Mouse (Mus musculus) cerebellum, adult 18-20 months (tissue): ENCODE results near the gene Gm3417.
A peak's percentile ranks its signal among the peaks of the same experiment; 100 is the strongest.
"Not testable (repeated sequence)": the region's sequence is repeated elsewhere in the genome, so short reads cannot be mapped to it uniquely, and the experiment has no call there.

Experiments used
- DNase-seq, 2 experiments: peaks; one replicate each; pipeline ENCODE4 v3.0.0; 2021

Gene Gm3417

DNA sequence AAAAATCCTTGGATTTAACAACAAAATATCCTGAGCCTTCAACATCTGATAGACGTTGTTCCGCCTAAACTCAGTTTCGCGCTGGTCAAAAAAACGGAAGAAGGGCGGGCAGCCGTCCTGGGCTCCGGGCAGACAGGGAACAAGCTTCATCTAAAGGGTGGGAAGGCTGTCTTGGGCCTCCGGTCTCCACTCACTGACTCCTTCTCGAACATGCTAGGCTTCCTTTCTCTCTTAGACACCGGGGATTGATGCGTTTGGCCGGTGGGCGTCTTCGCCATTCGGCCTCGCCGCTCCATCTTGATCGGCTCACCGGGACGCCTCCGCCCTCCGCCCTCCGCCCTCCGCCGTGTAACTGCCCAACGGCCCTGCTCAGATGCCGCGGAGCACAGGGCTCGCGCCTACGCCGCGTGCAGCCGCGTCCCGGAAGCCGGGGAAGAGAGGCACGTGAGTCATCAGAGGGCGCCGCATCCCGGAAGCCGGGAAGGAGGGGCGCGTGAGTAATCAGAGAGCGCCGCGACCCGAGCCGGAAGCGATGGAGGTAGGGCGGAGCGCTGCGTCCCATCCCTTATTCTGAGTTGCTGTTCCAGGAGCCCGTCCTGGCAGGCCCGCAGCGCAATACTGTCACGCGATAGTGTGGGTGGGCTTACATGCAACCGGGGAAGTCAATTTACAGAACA is at the start of gene Gm3417, which contains the start of gene 9030025P20Rik:
Gm3417 (minus strand) TSS at position 429 of the 677 bp plus-strand sequence.
9030025P20Rik (plus strand) TSS at position 107 of the 677 bp plus-strand sequence.
- not testable (repeated sequence) for DNase-seq

DNA sequence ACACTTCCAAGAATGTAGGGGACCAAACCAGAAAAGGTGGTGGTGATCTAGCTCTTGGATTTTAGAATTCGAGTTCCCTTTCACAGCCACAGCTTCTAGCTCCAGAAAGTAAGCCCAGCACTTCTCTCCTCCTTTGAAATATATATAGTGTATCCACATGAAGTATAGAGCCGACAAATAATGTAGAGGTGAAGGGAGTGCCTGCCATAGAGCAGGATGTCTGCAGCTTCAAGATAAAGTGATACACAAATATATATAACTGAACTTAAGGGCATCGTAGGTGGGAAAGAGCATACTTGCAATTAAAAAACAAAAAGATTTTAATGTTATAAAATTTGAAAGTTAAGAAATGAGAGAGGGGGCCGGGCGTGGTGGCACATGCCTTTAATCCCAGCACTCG is 46.9 kb upstream of the Gm3417 start:
- DNase-seq = not testable (repeated sequence)

DNA sequence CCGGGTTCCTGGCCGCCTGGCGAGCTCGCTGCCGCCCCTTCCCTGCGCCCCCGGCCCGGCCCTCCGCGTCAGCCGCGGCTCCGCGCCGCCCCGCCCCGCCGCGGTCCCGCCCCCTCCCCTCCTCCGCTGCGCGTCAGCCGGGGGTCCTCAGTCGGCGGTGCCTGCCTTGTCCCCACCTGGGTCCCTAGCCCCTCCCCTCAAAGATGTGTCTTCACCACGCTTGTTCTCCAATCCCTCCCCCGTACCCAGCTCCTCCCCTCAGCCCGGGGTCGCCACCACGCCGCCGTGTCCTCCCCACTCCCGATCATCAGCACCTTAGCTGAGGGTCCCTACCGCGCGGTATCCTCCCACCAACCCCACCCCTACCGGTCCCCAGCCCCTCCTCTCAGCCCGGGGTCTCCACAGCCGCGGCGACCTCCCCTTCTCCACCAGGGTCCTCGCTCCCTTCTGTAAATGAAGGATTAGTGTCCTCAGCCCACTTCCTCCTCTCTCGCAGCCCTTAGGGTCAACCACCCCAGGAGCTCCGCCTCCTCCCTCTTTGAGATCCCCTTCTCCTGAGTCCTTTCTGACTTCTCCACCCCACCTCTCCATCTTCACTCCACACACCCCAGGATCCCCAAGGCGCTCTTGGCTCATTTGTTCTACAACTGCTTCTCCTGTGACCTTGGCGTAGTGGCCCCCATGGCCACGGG is 46.1 kb upstream of the Gm3417 start:
- DNase-seq = not testable (repeated sequence)

DNA sequence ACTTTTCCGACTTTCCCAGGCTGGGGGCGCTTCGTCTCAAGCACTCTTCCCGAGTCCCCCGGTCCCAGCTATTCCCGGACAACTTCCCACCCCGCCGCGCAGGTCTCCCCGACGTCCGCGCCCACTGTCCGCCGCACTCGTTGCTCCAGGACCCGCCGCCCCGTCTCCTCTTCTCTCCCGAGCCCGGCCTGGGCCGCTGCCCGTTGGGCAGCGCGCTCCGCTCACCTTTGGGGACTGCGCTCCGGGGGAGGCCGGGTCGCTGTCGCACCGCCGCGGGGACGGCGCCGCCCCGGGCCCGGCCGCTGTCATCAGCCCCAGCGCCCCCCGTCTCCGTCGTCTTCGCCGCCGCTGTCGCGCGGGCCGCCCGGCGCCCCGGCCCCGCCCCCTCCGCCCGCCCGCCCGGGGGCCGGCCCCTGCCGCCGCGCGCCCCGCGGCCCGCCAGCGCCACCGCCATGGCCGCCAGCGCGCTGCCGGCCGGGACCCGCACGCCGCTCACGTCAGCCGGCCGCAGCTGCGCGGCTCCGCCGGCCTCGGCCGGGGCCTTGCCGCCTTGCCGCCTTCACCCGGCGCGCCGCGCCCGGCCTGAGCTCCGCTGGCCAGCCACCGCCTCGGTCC is 45.4 kb upstream of the Gm3417 start:
- DNase-seq = not testable (repeated sequence)

DNA sequence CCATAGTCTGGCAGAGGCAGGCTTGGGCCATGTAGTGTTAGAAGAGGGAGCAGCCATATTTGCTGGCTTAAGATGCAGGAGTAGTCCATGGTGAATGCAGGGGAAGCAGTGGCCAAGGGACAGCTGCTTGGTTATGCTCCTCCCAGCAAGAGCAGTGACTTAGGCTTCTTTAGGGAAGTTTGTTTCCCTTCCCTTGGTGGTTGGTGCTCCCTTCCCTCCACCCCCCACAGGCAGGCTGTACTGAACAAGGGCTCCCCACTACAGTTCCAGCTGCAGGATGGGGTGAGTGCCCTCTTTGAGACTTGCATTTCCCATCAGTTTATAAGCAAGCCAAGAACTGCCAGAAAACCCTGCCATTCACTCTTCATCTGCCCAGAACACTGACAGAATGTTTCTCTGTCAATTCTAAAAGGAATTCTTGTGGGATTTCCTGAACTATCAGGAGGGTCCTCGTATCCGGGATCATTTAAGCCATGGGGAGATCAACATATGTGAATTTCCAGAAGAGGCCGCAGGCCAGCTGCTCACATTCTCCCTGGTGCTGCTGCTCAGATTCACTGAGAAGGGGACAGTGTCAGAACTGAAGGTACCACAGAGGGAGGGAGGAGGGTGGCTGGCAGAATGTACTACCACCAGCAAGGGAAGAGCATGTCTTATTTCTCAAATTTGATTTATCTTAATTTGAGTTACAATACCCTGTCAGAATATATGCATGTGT is 43.1 kb upstream of the Gm3417 start:
- peak; percentile 3 for DNase-seq

DNA sequence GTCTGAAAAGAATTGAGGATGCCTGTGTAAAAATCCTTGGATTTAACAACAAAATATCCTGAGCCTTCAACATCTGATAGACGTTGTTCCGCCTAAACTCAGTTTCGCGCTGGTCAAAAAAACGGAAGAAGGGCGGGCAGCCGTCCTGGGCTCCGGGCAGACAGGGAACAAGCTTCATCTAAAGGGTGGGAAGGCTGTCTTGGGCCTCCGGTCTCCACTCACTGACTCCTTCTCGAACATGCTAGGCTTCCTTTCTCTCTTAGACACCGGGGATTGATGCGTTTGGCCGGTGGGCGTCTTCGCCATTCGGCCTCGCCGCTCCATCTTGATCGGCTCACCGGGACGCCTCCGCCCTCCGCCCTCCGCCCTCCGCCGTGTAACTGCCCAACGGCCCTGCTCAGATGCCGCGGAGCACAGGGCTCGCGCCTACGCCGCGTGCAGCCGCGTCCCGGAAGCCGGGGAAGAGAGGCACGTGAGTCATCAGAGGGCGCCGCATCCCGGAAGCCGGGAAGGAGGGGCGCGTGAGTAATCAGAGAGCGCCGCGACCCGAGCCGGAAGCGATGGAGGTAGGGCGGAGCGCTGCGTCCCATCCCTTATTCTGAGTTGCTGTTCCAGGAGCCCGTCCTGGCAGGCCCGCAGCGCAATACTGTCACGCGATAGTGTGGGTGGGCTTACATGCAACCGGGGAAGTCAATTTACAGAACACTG is 31.3 kb upstream of the Gm3417 start, which contains the start of gene Gm3435:
Gm3435 (plus strand) TSS at position 471 of the 708 bp plus-strand sequence.
- not testable (repeated sequence) for DNase-seq

DNA sequence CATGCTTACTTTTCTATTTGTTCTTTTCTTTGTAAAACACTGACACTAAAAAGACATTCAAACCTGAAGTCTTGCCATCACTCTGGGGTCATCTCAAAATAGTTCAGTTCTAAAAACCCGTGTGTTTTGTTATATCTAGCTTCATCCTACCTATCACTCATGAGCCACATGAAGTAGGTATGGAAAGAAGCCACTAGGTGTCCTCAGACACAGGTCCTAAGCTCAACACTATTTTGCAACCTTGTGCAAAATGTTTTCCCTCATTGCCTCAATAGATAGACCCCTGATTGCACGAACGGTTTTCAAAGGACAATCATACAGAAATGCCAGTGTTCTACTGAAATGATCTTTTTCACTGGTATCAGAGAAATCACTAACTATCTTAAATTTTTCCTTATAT is 30.5 kb upstream of the Gm3417 start:
- not testable (repeated sequence) for DNase-seq

DNA sequence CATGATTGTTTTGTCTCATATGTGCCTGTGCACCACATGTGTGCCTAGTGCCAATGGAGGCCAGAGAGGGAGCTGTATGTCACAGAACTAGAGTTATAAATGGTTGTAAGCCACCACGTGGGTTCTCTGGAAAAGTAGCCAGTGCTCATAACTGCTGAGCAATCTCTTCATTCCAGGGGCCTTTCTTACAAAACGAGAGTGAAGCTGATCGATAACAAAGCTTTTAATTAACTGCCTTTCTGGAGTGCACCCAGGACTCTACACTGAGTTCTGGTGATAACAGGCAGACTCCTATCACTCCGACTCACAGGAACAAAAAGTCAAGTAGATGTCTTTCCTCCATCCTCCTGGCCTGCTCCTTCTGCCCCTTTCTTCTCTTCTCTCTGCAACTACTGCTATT is 21.5 kb upstream of the Gm3417 start:
- DNase-seq = not testable (repeated sequence)

DNA sequence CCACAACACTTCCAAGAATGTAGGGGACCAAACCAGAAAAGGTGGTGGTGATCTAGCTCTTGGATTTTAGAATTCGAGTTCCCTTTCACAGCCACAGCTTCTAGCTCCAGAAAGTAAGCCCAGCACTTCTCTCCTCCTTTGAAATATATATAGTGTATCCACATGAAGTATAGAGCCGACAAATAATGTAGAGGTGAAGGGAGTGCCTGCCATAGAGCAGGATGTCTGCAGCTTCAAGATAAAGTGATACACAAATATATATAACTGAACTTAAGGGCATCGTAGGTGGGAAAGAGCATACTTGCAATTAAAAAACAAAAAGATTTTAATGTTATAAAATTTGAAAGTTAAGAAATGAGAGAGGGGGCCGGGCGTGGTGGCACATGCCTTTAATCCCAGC is 15.6 kb upstream of the Gm3417 start:
- DNase-seq = not testable (repeated sequence)

DNA sequence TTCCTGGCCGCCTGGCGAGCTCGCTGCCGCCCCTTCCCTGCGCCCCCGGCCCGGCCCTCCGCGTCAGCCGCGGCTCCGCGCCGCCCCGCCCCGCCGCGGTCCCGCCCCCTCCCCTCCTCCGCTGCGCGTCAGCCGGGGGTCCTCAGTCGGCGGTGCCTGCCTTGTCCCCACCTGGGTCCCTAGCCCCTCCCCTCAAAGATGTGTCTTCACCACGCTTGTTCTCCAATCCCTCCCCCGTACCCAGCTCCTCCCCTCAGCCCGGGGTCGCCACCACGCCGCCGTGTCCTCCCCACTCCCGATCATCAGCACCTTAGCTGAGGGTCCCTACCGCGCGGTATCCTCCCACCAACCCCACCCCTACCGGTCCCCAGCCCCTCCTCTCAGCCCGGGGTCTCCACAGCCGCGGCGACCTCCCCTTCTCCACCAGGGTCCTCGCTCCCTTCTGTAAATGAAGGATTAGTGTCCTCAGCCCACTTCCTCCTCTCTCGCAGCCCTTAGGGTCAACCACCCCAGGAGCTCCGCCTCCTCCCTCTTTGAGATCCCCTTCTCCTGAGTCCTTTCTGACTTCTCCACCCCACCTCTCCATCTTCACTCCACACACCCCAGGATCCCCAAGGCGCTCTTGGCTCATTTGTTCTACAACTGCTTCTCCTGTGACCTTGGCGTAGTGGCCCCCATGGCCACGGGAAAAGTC is 14.7 kb upstream of the Gm3417 start:
- DNase-seq = not testable (repeated sequence)

DNA sequence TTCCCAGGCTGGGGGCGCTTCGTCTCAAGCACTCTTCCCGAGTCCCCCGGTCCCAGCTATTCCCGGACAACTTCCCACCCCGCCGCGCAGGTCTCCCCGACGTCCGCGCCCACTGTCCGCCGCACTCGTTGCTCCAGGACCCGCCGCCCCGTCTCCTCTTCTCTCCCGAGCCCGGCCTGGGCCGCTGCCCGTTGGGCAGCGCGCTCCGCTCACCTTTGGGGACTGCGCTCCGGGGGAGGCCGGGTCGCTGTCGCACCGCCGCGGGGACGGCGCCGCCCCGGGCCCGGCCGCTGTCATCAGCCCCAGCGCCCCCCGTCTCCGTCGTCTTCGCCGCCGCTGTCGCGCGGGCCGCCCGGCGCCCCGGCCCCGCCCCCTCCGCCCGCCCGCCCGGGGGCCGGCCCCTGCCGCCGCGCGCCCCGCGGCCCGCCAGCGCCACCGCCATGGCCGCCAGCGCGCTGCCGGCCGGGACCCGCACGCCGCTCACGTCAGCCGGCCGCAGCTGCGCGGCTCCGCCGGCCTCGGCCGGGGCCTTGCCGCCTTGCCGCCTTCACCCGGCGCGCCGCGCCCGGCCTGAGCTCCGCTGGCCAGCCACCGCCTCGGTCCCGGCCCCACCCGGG is 14.0 kb upstream of the Gm3417 start:
- DNase-seq = not testable (repeated sequence)

DNA sequence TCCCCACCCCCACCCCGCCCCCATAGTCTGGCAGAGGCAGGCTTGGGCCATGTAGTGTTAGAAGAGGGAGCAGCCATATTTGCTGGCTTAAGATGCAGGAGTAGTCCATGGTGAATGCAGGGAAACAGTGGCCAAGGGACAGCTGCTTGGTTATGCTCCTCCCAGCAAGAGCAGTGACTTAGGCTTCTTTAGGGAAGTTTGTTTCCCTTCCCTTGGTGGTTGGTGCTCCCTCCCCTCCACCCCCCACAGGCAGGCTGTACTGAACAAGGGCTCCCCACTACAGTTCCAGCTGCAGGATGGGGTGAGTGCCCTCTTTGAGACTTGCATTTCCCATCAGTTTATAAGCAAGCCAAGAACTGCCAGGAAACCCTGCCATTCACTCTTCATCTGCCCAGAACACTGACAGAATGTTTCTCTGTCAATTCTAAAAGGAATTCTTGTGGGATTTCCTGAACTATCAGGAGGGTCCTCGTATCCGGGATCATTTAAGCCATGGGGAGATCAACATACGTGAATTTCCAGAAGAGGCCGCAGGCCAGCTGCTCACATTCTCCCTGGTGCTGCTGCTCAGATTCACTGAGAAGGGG is 11.6 kb upstream of the Gm3417 start:
- DNase-seq = peak in 1 of 2 experiments; percentile 0

DNA sequence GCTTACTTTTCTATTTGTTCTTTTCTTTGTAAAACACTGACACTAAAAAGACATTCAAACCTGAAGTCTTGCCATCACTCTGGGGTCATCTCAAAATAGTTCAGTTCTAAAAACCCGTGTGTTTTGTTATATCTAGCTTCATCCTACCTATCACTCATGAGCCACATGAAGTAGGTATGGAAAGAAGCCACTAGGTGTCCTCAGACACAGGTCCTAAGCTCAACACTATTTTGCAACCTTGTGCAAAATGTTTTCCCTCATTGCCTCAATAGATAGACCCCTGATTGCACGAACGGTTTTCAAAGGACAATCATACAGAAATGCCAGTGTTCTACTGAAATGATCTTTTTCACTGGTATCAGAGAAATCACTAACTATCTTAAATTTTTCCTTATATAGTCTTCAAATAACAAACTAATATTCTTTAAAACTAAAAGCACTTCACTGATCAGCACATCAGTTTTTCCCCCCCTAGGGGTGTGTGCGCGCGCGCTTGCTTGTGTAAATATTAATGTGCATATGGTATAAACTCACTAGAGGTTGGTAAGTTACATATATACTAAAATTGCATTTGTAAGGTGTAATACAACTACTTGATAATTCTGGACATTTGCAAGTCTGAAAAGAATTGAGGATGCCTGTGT is 750 bp downstream of the Gm3417 start:
- DNase-seq = not testable (repeated sequence)

DNA sequence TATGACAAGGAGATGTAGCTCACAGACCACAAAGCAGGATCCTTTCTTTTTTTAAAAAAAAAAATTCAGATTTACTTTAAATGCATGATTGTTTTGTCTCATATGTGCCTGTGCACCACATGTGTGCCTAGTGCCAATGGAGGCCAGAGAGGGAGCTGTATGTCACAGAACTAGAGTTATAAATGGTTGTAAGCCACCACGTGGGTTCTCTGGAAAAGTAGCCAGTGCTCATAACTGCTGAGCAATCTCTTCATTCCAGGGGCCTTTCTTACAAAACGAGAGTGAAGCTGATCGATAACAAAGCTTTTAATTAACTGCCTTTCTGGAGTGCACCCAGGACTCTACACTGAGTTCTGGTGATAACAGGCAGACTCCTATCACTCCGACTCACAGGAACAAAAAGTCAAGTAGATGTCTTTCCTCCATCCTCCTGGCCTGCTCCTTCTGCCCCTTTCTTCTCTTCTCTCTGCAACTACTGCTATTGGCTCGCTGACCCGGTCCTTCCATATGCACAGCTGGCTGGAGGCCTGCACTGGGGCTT is 10.1 kb downstream of the Gm3417 start:
- DNase-seq = not testable (repeated sequence)

DNA sequence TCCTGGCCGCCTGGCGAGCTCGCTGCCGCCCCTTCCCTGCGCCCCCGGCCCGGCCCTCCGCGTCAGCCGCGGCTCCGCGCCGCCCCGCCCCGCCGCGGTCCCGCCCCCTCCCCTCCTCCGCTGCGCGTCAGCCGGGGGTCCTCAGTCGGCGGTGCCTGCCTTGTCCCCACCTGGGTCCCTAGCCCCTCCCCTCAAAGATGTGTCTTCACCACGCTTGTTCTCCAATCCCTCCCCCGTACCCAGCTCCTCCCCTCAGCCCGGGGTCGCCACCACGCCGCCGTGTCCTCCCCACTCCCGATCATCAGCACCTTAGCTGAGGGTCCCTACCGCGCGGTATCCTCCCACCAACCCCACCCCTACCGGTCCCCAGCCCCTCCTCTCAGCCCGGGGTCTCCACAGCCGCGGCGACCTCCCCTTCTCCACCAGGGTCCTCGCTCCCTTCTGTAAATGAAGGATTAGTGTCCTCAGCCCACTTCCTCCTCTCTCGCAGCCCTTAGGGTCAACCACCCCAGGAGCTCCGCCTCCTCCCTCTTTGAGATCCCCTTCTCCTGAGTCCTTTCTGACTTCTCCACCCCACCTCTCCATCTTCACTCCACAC is 16.9 kb downstream of the Gm3417 start:
- DNase-seq = not testable (repeated sequence)

DNA sequence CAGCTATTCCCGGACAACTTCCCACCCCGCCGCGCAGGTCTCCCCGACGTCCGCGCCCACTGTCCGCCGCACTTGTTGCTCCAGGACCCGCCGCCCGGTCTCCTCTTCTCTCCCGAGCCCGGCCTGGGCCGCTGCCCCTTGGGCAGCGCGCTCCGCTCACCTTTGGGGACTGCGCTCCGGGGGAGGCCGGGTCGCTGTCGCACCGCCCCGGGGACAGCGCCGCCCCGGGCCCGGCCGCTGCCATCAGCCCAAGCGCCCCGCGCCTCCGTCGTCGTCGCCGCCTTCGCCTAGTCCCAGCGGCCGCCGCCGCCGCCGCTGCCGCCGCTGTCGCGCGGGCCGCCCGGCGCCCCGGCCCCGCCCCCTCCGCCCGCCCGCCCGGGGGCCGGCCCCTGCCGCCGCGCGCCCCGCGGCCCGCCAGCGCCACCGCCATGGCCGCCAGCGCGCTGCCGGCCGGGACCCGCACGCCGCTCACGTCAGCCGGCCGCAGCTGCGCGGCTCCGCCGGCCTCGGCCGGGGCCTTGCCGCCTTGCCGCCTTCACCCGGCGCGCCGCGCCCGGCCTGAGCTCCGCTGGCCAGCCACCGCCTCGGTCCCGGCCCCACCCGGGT is 17.5 kb downstream of the Gm3417 start, which contains the start of gene Phf10:
Phf10 (minus strand) TSS at position 323 of the 606 bp plus-strand sequence.
- DNase-seq = peak; percentile 27 to 60

DNA sequence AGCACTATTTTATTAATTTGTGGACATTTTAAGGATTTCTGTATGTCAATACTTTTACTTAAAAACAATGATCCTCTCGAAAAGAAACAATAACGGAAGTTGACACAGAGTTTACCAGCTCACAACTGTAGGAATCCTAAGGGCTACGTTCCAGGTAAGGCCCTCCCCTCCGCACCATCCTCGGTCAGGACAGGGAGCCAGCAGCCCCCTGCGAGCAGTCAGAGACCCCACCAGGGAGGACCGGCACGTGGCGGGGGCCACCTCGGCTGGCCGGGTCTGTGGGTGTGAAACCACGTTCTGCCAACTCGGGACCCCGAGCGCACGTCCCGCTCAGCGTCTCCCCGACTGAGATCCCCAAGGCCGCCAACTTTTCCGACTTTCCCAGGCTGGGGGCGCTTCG is 18.1 kb downstream of the Gm3417 start:
- peak; percentile 31 to 33 for DNase-seq

DNA sequence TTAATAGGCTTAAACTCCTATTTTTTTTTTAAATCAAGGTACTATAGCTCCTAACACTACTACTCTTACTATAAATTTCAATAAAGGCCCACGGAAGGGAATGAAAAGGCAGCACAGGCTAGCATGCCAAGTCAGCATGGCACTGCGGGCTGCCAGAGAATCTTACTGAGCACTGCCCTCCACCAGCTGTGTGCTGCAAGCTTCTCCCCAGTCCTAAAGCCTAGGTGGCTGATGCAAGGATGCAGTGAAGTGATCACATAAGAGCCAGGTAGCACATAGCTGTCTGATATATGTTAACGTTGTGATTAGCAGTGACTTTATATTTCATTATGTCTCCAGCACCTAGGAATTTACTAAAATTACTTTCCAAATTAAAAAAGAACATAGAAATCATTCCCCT is 18.6 kb downstream of the Gm3417 start:
- peak in 1 of 2 experiments; percentile 7 for DNase-seq
